Mouse (Mus musculus) fat pad, adult 2 months (tissue): Measurements from ENCODE around the gene Wwox.

ENCODE experiments used
- DNase-seq: peaks from one replicate; pipeline ENCODE4 v3.0.0-alpha.2; 2011; ENCODE audit warnings: low read depth, low spot score; ENCODE audit errors: extremely low read depth

The Wwox gene

GRCm38 (mm10) chr8:114941096-114941495 lies 501.6 kb downstream of the Wwox start:
- DNase-seq, result no peak

- no peak for DNase-seq
Observed at GRCm38 (mm10) chr8:114941644-114942043, 502.2 kb downstream of the Wwox start.

GRCm38 (mm10) chr8:114947921-114948320 lies 508.5 kb downstream of the Wwox start:
- peak; percentile 64 for DNase-seq

DNA sequence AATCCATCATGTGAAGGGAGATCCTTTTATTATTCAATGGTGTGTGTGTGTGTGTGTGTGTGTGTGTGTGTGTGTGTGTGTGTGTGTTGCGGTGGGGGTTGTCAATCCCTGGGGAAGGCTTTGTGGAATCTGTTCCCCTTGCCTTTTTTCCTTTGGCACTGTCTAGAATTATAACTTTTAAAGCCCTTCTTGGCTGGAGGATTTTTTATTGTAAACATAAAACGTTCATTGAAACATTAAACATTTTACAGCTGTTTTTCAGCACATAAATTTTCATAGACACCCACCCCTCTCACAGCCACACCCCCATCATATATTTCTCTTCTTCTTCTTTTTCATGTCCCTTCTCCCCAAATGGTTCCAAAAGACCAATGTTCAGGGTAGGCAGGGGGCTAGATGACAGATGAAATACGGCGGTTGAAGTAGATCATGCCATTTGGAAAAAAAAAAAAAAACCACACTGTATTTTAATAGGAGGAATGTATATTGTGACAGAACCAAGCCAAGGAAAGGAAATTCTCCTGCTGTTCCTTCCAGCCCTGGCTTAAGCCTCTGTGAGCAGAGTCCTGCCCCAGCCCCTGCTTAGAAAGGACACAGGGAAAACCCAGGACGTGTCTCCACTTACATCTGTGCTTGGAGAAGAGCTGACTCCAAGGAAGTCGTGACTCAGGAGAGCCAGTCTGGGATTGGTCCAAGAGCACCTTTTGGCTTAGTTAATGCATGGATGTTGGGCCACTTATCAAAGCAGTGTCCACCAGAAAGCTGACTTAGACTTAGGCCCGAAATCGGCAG lies 517.1 kb downstream of the Wwox start:
- DNase-seq, result no peak

- no peak for DNase-seq
Observed at GRCm38 (mm10) chr8:114958437-114959107, 519.1 kb downstream of the Wwox start.

GRCm38 (mm10) chr8:114959406-114959805 lies 520.0 kb downstream of the Wwox start:
- DNase-seq, result no peak

GRCm38 (mm10) chr8:114962494-114962893 lies 523.0 kb downstream of the Wwox start:
- DNase-seq, result no peak

GRCm38 (mm10) chr8:114963282-114963681 lies 523.8 kb downstream of the Wwox start:
- no peak for DNase-seq

GRCm38 (mm10) chr8:114964206-114964605 lies 524.8 kb downstream of the Wwox start:
- no peak for DNase-seq

- DNase-seq, result no peak
Observed at GRCm38 (mm10) chr8:114968842-114969241, 529.4 kb downstream of the Wwox start.

GRCm38 (mm10) chr8:114971378-114971777 lies 531.9 kb downstream of the Wwox start:
- DNase-seq, result no peak

GRCm38 (mm10) chr8:114973002-114973461 lies 533.6 kb downstream of the Wwox start:
- no peak for DNase-seq

- DNase-seq, result no peak
Observed at GRCm38 (mm10) chr8:114974336-114974950, 535.0 kb downstream of the Wwox start.

DNA sequence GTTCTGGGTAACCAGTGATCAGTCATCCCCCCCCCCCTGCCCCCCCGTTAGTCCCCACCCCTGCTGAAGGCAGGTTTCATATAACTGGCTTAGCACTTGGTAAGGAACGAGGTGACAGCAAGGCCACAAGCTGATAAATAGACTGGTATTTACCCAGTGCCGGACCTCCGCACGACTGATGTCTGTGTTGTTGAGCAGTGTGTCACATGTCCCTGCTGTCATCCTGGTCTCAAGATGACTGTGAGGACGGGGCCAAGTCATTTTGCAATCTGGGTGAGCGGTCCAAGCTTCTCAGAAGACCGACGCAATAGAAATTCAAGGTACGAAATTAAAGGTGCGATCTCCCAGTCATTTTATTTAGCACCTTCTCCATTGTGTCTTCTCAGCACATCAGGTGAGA lies 538.3 kb downstream of the Wwox start:
- DNase-seq, result no peak

- DNase-seq, result no peak
Observed at GRCm38 (mm10) chr8:114978206-114978960, 538.9 kb downstream of the Wwox start.

DNA sequence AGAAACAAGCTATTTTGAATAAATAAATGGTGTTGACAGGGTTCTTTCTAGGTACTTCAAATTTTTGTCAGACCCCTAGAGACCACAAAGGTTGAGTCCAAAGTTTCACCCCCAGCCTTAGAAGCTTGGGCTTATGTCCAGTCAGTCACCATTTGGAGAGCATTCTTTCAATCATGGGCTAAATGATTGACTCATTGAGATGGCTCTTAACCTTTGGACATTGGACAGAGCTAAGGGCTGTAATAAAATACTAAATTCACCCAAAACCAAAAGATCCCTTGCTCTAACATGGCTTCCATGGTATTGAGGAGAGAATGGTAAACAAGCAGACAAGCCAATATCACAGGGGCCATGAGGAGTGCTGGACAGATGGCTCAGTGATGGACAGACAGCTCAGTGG lies 540.2 kb downstream of the Wwox start:
- DNase-seq, result no peak

DNA sequence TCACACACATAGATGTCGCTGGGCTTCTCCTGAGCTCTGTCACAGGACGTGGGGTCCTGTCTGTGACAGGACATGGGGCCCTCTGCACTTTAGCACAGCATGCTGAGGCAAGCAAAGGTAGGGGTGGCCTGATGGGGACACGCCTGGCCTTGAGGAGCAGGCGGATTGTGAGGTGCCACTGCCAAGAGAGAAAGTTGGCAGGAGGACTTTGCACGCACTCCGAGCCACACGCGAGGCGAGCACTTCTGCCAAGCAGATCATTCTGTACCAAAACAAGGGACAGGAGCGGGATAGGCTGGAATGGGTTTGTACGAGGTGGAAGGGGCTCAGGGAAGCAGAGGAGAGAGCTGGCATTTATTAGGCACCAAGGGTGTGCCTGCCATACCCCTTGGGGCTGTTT lies 543.3 kb downstream of the Wwox start:
- DNase-seq, result no peak

- DNase-seq, result no peak
Observed at GRCm38 (mm10) chr8:114984500-114984899, 545.0 kb downstream of the Wwox start.

GRCm38 (mm10) chr8:114985996-114986395 lies 546.5 kb downstream of the Wwox start:
- no peak for DNase-seq

GRCm38 (mm10) chr8:114986971-114987370 lies 547.5 kb downstream of the Wwox start:
- DNase-seq, result no peak
